Mouse (Mus musculus) neutrophil, adult 5-6 weeks (primary cell): ENCODE measurements around the gene Eno1. TPM values are rescaled to one million over a fixed set of nuclear protein-coding genes. Genes with fewer than 3 reads are reported as not detected.

Experiments used
- total RNA-seq: library from RNA; stranded (forward); fragments of 200-1000 nt; gene quantifications from 2 replicates; pipeline ENCODE4 v1.2.3, GENCODE M21; 2017

The Eno1 gene
- total RNA-seq, 1 experiment from 2014 or later: 334 TPM

Other genes starting within 250 kb of the Eno1 start
- gene H6pd, start 227.7 kb upstream of the Eno1 start, total RNA-seq: 18.6 and 20.5 TPM in 2 replicates
- 0.47 and 0.61 TPM in 2 replicates for gene Gpr157, start 149.4 kb upstream of the Eno1 start, total RNA-seq
- gene Slc2a5, start 117.4 kb upstream of the Eno1 start, total RNA-seq: not detected in 2 replicates
- gene Slc2a7, start 87.7 kb upstream of the Eno1 start, total RNA-seq: not detected in 2 replicates
- gene Car6, start 35.4 kb upstream of the Eno1 start, total RNA-seq: not detected in 2 replicates
- 59.2 and 59.4 TPM in 2 replicates for gene Rere, start 44.9 kb downstream of the Eno1 start, total RNA-seq